Mouse (Mus musculus) T-cell, adult 2 months (primary cell): ENCODE data around the gene Svop.

Experiments
- DNase-seq: peaks from one replicate; pipeline ENCODE4 v3.0.0; 2022; ENCODE audit warnings: low spot score

Gene Svop

GRCm38 (mm10) chr5:114091057-114091807 is at the start of gene Svop:
Gene Svop, minus strand, starts transcription at chr5:114091570.
- peak; percentile 17 for DNase-seq

- no peak for DNase-seq
These were observed 47.8 kb upstream of the Svop start for GRCm38 (mm10) chr5:114139175-114139574.

- no peak for DNase-seq
These were observed 47.2 kb upstream of the Svop start for GRCm38 (mm10) chr5:114138277-114139164.

GRCm38 (mm10) chr5:114137481-114138276 is 46.3 kb upstream of the Svop start:
- no peak for DNase-seq

- peak; percentile 33 for DNase-seq
These were observed 44.1 kb upstream of the Svop start for GRCm38 (mm10) chr5:114135516-114135915.

GRCm38 (mm10) chr5:114134091-114134534 is 42.7 kb upstream of the Svop start:
- DNase-seq = no peak

GRCm38 (mm10) chr5:114132841-114133240 is 41.5 kb upstream of the Svop start:
- no peak for DNase-seq

GRCm38 (mm10) chr5:114131521-114131840 is 40.1 kb upstream of the Svop start:
- DNase-seq = peak; percentile 84

GRCm38 (mm10) chr5:114130698-114131520 is 39.5 kb upstream of the Svop start:
- DNase-seq = peak; percentile 92

GRCm38 (mm10) chr5:114130211-114130605 is 38.8 kb upstream of the Svop start, which contains the start of gene Ung:
Gene Ung, plus strand, starts transcription at chr5:114130386.
- peak; percentile 71 for DNase-seq

- DNase-seq = no peak
These were observed 38.3 kb upstream of the Svop start for GRCm38 (mm10) chr5:114129550-114130210.

- peak; percentile 83 for DNase-seq
These were observed 36.3 kb upstream of the Svop start, which contains the start of gene Alkbh2 for GRCm38 (mm10) chr5:114127374-114128349. Gene Alkbh2, minus strand, starts transcription at chr5:114128218.

- DNase-seq = no peak
These were observed 35.3 kb upstream of the Svop start for GRCm38 (mm10) chr5:114126499-114127244.

- no peak for DNase-seq
These were observed 34.6 kb upstream of the Svop start for GRCm38 (mm10) chr5:114126008-114126407.

GRCm38 (mm10) chr5:114119806-114120205 is 28.4 kb upstream of the Svop start:
- no peak for DNase-seq

GRCm38 (mm10) chr5:114116586-114116985 is 25.2 kb upstream of the Svop start:
- DNase-seq = no peak

- no peak for DNase-seq
These were observed 23.7 kb upstream of the Svop start for GRCm38 (mm10) chr5:114115030-114115429.

GRCm38 (mm10) chr5:114113334-114113733 is 22.0 kb upstream of the Svop start:
- no peak for DNase-seq
